Mouse (Mus musculus): ENCODE measurements around the gene Mertk.

Mertk gene

GRCm38 (mm10) chr2:128823893-128824292 lies 125.1 kb downstream of the Mertk start:
- DNase-seq = no peak

GRCm38 (mm10) chr2:128827787-128828186 lies 129.0 kb downstream of the Mertk start:
- no peak for DNase-seq

- no peak for DNase-seq
Observed at GRCm38 (mm10) chr2:128832611-128833010, 133.9 kb downstream of the Mertk start.

- DNase-seq = no peak
Observed at GRCm38 (mm10) chr2:128833035-128833434, 134.3 kb downstream of the Mertk start.

- DNase-seq = no peak
Observed at GRCm38 (mm10) chr2:128833435-128833834, 134.7 kb downstream of the Mertk start.

GRCm38 (mm10) chr2:128837531-128837930 lies 138.8 kb downstream of the Mertk start:
- no peak for DNase-seq

GRCm38 (mm10) chr2:128838611-128839010 lies 139.9 kb downstream of the Mertk start:
- DNase-seq = no peak

- DNase-seq = no peak
Observed at GRCm38 (mm10) chr2:128839501-128839900, 140.7 kb downstream of the Mertk start.

GRCm38 (mm10) chr2:128842437-128842836 lies 143.7 kb downstream of the Mertk start:
- no peak for DNase-seq

GRCm38 (mm10) chr2:128850036-128850435 lies 151.3 kb downstream of the Mertk start:
- no peak for DNase-seq
